Mouse (Mus musculus): ENCODE data around the gene Vpreb2. TPM values are rescaled to one million over a fixed set of nuclear protein-coding genes. Genes with fewer than 3 reads are reported as not detected.
A peak's percentile ranks its signal among the peaks of the same experiment; 100 is the strongest.

Vpreb2 gene
- polyA plus RNA-seq (2015; fragmentation: Nextera tagmentation; extraction: Ambion mirVana) = 0.21 and 0.30 TPM in 2 replicates

GRCm38 (mm10) chr16:17980128-17980527 is at the start of gene Vpreb2:
Vpreb2 (plus strand) TSS chr16:17980428.
- no peak for TF ChIP-seq EP300 (IDR thresholded peaks at IDR 0.05)
- TF ChIP-seq CTCF (IDR thresholded peaks at IDR 0.05) = no peak
- 68% methylated on average over 1 of the region's 1 CpGs for WGBS
- no peaks in the 10 kb centered on the region for H3K27me3 ChIP-seq (replicated peaks; ENCODE audit: insufficient read depth, low read length)
- H3K27ac ChIP-seq (ENCODE audit: low read length) = no peak within 1 kb of the TSS
- no peak within 1 kb of the TSS for H3K4me3 ChIP-seq (ENCODE audit: low read depth, low read length)
- no peaks in the 10 kb centered on the region for H3K9me3 ChIP-seq (ENCODE audit: low read length)
- no peak within 1 kb of the TSS for H3K9ac ChIP-seq (replicated peaks; ENCODE audit: low read depth)
- H3K4me2 ChIP-seq (replicated peaks; ENCODE audit: low read depth, low read length) = no peak within 1 kb of the TSS
- ATAC-seq = no peak
- DNase-seq (ENCODE audit: low spot score) = no peak
- no peaks in the 10 kb centered on the region for H3K4me1 ChIP-seq (ENCODE audit: insufficient read depth, low read depth, low read length)
- H3K36me3 ChIP-seq (ENCODE audit: insufficient read depth, low read length) = no peaks in the 10 kb centered on the region

DNA sequence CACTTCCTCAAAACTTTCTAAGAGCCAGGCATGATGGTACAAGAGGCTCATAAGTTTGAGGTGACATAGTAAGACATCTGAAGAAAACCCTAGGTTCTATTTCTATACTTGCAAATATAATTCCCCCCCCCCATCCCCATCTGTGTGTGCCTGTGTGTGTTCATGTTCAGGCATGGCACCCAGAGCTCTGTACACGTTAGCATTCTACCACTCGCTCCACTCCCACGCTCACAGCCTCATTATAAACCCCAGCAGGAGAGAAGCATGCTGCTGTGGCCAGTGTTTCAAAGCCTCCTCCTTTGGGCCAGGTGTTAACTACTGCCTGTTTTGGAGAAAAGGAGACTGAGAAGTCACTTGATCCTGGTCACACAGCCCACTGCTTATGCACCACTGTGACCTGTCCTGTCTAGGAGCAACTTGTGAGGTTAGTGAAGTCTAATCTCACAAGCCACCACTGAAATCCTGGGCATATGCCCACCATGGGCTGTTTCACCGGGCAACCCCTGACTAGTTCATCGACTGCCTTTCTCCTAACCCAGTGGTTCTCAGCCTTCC is 48.2 kb upstream of the Vpreb2 start:
- H3K27me3 ChIP-seq (replicated peaks; ENCODE audit: insufficient read depth, low read length) = no peaks in the 10 kb centered on the region
- no peak overlapping the region for H3K27ac ChIP-seq (ENCODE audit: low read length)
- no peak for TF ChIP-seq EP300 (IDR thresholded peaks at IDR 0.05)
- TF ChIP-seq CTCF (IDR thresholded peaks at IDR 0.05) = no peak
- no peaks in the 10 kb centered on the region for H3K36me3 ChIP-seq (ENCODE audit: insufficient read depth, low read length)
- WGBS = 78% methylated on average over 5 of the region's 5 CpGs
- H3K4me1 ChIP-seq (ENCODE audit: insufficient read depth, low read depth, low read length) = no peaks in the 10 kb centered on the region
- no peak overlapping the region for H3K4me2 ChIP-seq (replicated peaks; ENCODE audit: low read depth, low read length)
- no peaks in the 10 kb centered on the region for H3K9me3 ChIP-seq (ENCODE audit: low read length)
- no peak overlapping the region for H3K4me3 ChIP-seq (ENCODE audit: low read depth, low read length)
- H3K9ac ChIP-seq (replicated peaks; ENCODE audit: low read depth) = no peak overlapping the region
- no peak for DNase-seq (ENCODE audit: low spot score)
- no peak for ATAC-seq

DNA sequence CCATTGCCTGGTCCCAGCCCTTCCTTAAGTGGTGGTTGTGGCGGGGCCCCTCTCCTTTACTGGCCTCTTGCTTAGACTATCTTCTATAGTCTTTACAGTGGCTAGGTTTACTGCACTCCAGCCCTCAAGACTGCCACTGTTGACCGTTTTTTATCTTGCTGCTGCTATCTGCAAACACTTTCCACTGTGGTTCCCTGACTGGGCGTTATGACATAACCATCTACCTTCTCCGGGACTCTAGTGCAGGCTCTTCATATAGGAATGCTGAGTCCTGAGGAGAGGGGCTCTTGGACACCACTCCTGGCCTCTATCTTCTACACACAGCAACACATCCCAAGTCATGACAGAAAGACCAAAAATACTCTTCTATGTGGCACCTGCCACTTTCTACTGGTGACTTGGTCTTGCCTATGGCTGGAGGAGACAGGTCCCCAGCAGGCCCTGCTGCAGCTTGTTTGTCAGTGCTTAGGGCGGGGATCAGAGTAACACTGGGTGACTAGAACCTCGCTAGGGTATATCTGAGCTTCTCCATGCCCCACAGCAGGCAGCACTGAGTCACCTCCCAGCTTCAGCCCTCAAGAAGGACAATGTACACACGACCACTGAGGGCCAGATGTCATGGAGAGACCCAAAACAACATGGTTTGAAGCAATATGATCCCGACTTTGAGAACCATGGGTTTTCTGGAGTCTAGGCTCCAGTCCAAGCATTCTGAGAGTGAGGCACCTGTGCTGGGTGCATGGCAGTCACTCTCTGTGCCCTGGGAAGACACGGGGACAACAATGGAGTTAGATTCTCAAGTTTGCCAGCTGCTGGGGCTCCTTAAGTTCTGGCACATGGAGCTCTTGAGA is 46.4 kb upstream of the Vpreb2 start:
- H3K9me3 ChIP-seq (ENCODE audit: low read length) = no peaks in the 10 kb centered on the region
- TF ChIP-seq CTCF (IDR thresholded peaks at IDR 0.05) (no peak), EP300 (IDR thresholded peaks at IDR 0.05) (no peak)
- no peak overlapping the region for H3K9ac ChIP-seq (replicated peaks; ENCODE audit: low read depth)
- H3K4me1 ChIP-seq (ENCODE audit: insufficient read depth, low read depth, low read length) = no peaks in the 10 kb centered on the region
- no peaks in the 10 kb centered on the region for H3K36me3 ChIP-seq (ENCODE audit: insufficient read depth, low read length)
- H3K27me3 ChIP-seq (replicated peaks; ENCODE audit: insufficient read depth, low read length) = no peaks in the 10 kb centered on the region
- H3K4me2 ChIP-seq (replicated peaks; ENCODE audit: low read depth, low read length) = no peak overlapping the region
- H3K27ac ChIP-seq (ENCODE audit: low read length) = no peak overlapping the region
- ATAC-seq (no peak), DNase-seq (ENCODE audit: low spot score) (no peak)
- 50% methylated on average over 9 of the region's 9 CpGs for WGBS
- H3K4me3 ChIP-seq (ENCODE audit: low read depth, low read length) = no peak overlapping the region

DNA sequence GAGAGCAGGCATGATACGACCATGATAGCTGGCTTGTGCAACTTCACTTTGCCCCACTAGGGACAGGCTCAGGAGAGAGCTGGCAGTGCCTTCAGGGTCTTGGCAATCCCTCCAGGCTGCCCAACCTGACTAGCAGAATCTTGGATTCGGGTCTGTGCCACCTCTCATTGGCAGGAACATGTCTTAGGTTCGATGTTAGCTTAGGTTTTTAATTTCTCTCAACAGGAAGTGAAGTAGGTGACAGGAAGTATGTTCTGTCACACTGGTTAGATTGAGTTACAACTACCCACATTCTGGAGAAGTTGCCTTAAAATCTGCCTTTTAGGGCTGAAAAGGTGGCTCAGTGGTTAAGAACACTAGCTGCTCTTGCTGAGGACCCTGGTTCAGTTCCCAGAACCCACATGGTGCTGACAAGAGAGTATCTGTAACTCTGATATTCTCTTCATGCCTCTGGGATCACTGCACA is 45.8 kb upstream of the Vpreb2 start:
- Histone ChIP-seq H3K27me3 (replicated peaks; ENCODE audit: insufficient read depth, low read length) (no peaks in the 10 kb centered on the region), H3K27ac (ENCODE audit: low read length) (no peak overlapping the region), H3K4me3 (ENCODE audit: low read depth, low read length) (no peak overlapping the region), H3K4me1 (ENCODE audit: insufficient read depth, low read depth, low read length) (no peaks in the 10 kb centered on the region), H3K36me3 (ENCODE audit: insufficient read depth, low read length) (no peaks in the 10 kb centered on the region), H3K9me3 (ENCODE audit: low read length) (no peaks in the 10 kb centered on the region), H3K4me2 (replicated peaks; ENCODE audit: low read depth, low read length) (no peak overlapping the region), H3K9ac (replicated peaks; ENCODE audit: low read depth) (no peak overlapping the region)
- DNase-seq (ENCODE audit: low spot score) (no peak), ATAC-seq (no peak)
- WGBS = 39% methylated on average over 3 of the region's 3 CpGs
- peak; percentile 23; the same call in 1 of the 2 replicates for TF ChIP-seq CTCF (IDR thresholded peaks at IDR 0.05)
- TF ChIP-seq EP300 (IDR thresholded peaks at IDR 0.05) = no peak

DNA sequence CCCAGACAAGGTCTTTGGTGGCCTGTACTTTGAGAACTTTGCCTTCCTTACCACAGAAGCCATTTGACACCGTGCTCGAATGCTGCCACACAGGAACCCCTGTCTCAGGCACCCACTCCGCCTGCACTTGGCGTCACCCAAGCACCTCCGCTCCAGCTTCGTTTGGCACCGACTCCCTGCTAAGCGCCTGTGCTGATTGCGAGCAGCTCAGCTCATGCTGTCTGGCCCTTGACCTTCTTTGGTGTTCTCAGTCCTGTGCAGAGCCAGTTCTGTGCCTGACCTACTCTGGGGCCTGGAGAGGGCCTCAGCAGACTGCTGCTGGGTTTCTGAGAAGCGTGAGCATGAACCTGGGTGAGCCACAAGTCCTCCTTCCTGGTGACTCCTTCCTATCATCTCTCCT is 43.5 kb upstream of the Vpreb2 start:
- no peaks in the 10 kb centered on the region for H3K36me3 ChIP-seq (ENCODE audit: insufficient read depth, low read length)
- DNase-seq (ENCODE audit: low spot score) = no peak
- no peaks in the 10 kb centered on the region for H3K9me3 ChIP-seq (ENCODE audit: low read length)
- no peaks in the 10 kb centered on the region for H3K27me3 ChIP-seq (replicated peaks; ENCODE audit: insufficient read depth, low read length)
- no peak overlapping the region for H3K4me3 ChIP-seq (ENCODE audit: low read depth, low read length)
- no peak overlapping the region for H3K27ac ChIP-seq (ENCODE audit: low read length)
- ATAC-seq = no peak
- TF ChIP-seq CTCF (IDR thresholded peaks at IDR 0.05) = no peak
- TF ChIP-seq EP300 (IDR thresholded peaks at IDR 0.05) = no peak
- H3K4me2 ChIP-seq (replicated peaks; ENCODE audit: low read depth, low read length) = no peak overlapping the region
- no peak overlapping the region for H3K9ac ChIP-seq (replicated peaks; ENCODE audit: low read depth)
- H3K4me1 ChIP-seq (ENCODE audit: insufficient read depth, low read depth, low read length) = no peaks in the 10 kb centered on the region
- WGBS = 70% methylated on average over 10 of the region's 10 CpGs

- Histone ChIP-seq H3K4me2 (replicated peaks; ENCODE audit: low read depth, low read length) (no peak overlapping the region), H3K27ac (ENCODE audit: low read length) (no peak overlapping the region), H3K9ac (replicated peaks; ENCODE audit: low read depth) (no peak overlapping the region), H3K36me3 (ENCODE audit: insufficient read depth, low read length) (no peaks in the 10 kb centered on the region), H3K4me3 (ENCODE audit: low read depth, low read length) (no peak overlapping the region), H3K9me3 (ENCODE audit: low read length) (no peaks in the 10 kb centered on the region), H3K4me1 (ENCODE audit: insufficient read depth, low read depth, low read length) (no peaks in the 10 kb centered on the region), H3K27me3 (replicated peaks; ENCODE audit: insufficient read depth, low read length) (no peaks in the 10 kb centered on the region)
- TF ChIP-seq EP300 (IDR thresholded peaks at IDR 0.05) (no peak), CTCF (IDR thresholded peaks at IDR 0.05) (no peak)
- DNase-seq (ENCODE audit: low spot score) (no peak), ATAC-seq (no peak)
- WGBS = 46% methylated on average over 7 of the region's 7 CpGs
These were observed 42.0 kb upstream of the Vpreb2 start for GRCm38 (mm10) chr16:17938187-17938586.

All from lung, postnatal 0 days (tissue).